Mouse (Mus musculus) embryonic stem cell, embryonic (primary cell): Measurements from ENCODE around the gene Gm20388.

Source experiments
- CTCF ChIA-PET, 4 experiments: fragments of 300-600 bp in 2 of 4; fragments of 350-600 bp in 2 of 4; sonication (Branson Sonifier 250); formaldehyde crosslinking; loops; one replicate each; lab custom pipeline; 2022; ENCODE audit warnings: inconsistent platforms in 2 of 4; lab: Charles Lee
- POLR2A ChIA-PET, 4 experiments: fragments of 300-600 bp in 2 of 4; fragments of 350-600 bp in 2 of 4; sonication (Branson Sonifier 250); formaldehyde crosslinking; loops; one replicate each; lab custom pipeline; 2022; ENCODE audit warnings: antibody characterized with exemption in 4 of 4, inconsistent platforms in 1 of 4; lab: Charles Lee

The Gm20388 gene

GRCm38 (mm10) chr8:121953821-121954545, 2043.3 kb downstream of the Gm20388 start:
- ChIA-PET POLR2A (interaction anchor here (0.6 to 9.6 kb wide), 23 partner anchors 8 to 490 kb away, joined by 3 to 154 read pairs (median 4); partner anchors contain the start of genes Fbxo31 (in 1 of the 4) and Mvd (in 1 of the 4)), CTCF (interaction anchor here in 2 of 4 experiments (1.2 to 1.8 kb wide), 2 partner anchors 19 to 24 kb away, joined by 3 to 5 read pairs; no protein-coding TSS in a partner anchor)

GRCm38 (mm10) chr8:121954981-121955555, 2044.4 kb downstream of the Gm20388 start:
- ChIA-PET POLR2A (interaction anchor here (0.5 to 9.6 kb wide), 18 partner anchors 7 to 478 kb away, joined by 3 to 154 read pairs (median 4); partner anchors contain the start of gene Cyba (in 1 of the 4)), CTCF (no interaction called here)

- ChIA-PET CTCF (interaction anchor here in 1 of 4 experiments (1.2 kb wide), 1 partner anchor 22 kb away, joined by 4 read pairs; no protein-coding TSS in a partner anchor), POLR2A (interaction anchor here (0.5 to 9.6 kb wide), 15 partner anchors 9 to 827 kb away, joined by 3 to 154 read pairs (median 3); partner anchors contain the start of genes Cyba (in 1 of the 4) and Slc7a5 (in 1 of the 4))
These were observed 2045.3 kb downstream of the Gm20388 start for GRCm38 (mm10) chr8:121955825-121956500.

- POLR2A ChIA-PET: interaction anchor here in 2 of 4 experiments (0.6 to 9.6 kb wide), 9 partner anchors 8 to 297 kb away, joined by 3 to 154 read pairs (median 4); no protein-coding TSS in a partner anchor
- CTCF ChIA-PET: interaction anchor here in 2 of 4 experiments (0.7 to 1.1 kb wide), 2 partner anchors 24 to 48 kb away, joined by 3 to 4 read pairs; no protein-coding TSS in a partner anchor
These were observed 2047.8 kb downstream of the Gm20388 start for GRCm38 (mm10) chr8:121958395-121958794.

GRCm38 (mm10) chr8:121962892-121963291, 2052.3 kb downstream of the Gm20388 start:
- POLR2A ChIA-PET: interaction anchor here (0.6 to 12.4 kb wide), 15 partner anchors 9 to 818 kb away, joined by 3 to 154 read pairs (median 4); partner anchors contain the start of genes Banp (in 1 of the 4) and Slc7a5 (in 1 of the 4)
- CTCF ChIA-PET: interaction anchor here in 2 of 4 experiments (0.6 to 2.2 kb wide), 3 partner anchors 15 to 308 kb away, joined by 3 to 8 read pairs (median 3); no protein-coding TSS in a partner anchor

GRCm38 (mm10) chr8:121964716-121965512, 2054.3 kb downstream of the Gm20388 start:
- POLR2A ChIA-PET: interaction anchor here (0.6 to 12.4 kb wide), 18 partner anchors 9 to 147 kb away, joined by 3 to 154 read pairs (median 4); partner anchors contain the start of gene Banp (in 1 of the 4)

GRCm38 (mm10) chr8:121966110-121966509, 2055.5 kb downstream of the Gm20388 start:
- ChIA-PET CTCF (interaction anchor here in 1 of 4 experiments (1.1 kb wide), 2 partner anchors 12 to 116 kb away, joined by 5 to 6 read pairs; no protein-coding TSS in a partner anchor), POLR2A (interaction anchor here in 2 of 4 experiments (0.8 to 12.4 kb wide), 9 partner anchors 12 to 145 kb away, joined by 3 to 154 read pairs (median 4); partner anchors contain the start of genes Slc7a5 (in 2 of the 2) and Banp (in 1 of the 2))

More at GRCm38 (mm10) chr8:121964716-121965512, 2054.3 kb downstream of the Gm20388 start:
- CTCF ChIA-PET: interaction anchor here in 3 of 4 experiments (0.5 to 2.4 kb wide), 6 partner anchors 13 to 265 kb away, joined by 3 to 12 read pairs (median 4); no protein-coding TSS in a partner anchor

- CTCF ChIA-PET: interaction anchor here (0.6 to 1.4 kb wide), 6 partner anchors 11 to 1233 kb away, joined by 3 to 6 read pairs (median 3); no protein-coding TSS in a partner anchor
- POLR2A ChIA-PET: interaction anchor here in 3 of 4 experiments (1.0 to 12.4 kb wide), 11 partner anchors 11 to 302 kb away, joined by 3 to 154 read pairs (median 4); partner anchors contain the start of genes Slc7a5 (in 2 of the 3) and Banp (in 1 of the 3)
These were observed 2056.2 kb downstream of the Gm20388 start for GRCm38 (mm10) chr8:121966714-121967448.

- ChIA-PET CTCF (interaction anchor here (0.6 to 1.4 kb wide), 4 partner anchors 42 to 118 kb away, joined by 3 to 4 read pairs (median 3); no protein-coding TSS in a partner anchor), POLR2A (interaction anchor here (0.5 to 12.4 kb wide), 9 partner anchors 13 to 371 kb away, joined by 3 to 154 read pairs (median 3); partner anchors contain the start of gene Banp (in 2 of the 4))
These were observed 2057.3 kb downstream of the Gm20388 start for GRCm38 (mm10) chr8:121967977-121968376.

GRCm38 (mm10) chr8:121968542-121968941, 2057.9 kb downstream of the Gm20388 start:
- ChIA-PET POLR2A (interaction anchor here in 3 of 4 experiments (0.7 to 12.4 kb wide), 5 partner anchors 13 to 21 kb away, joined by 3 to 154 read pairs (median 5); partner anchors contain the start of gene Banp (in 2 of the 3)), CTCF (interaction anchor here (0.6 to 1.4 kb wide), 4 partner anchors 43 to 118 kb away, joined by 3 to 4 read pairs (median 3); no protein-coding TSS in a partner anchor)

- ChIA-PET POLR2A (interaction anchor here in 2 of 4 experiments (0.6 to 12.4 kb wide), 5 partner anchors 9 to 120 kb away, joined by 3 to 154 read pairs (median 9); partner anchors contain the start of gene Banp (in 2 of the 2)), CTCF (no interaction called here)
These were observed 2059.6 kb downstream of the Gm20388 start for GRCm38 (mm10) chr8:121970225-121970624.

GRCm38 (mm10) chr8:121971488-121972058, 2060.9 kb downstream of the Gm20388 start:
- CTCF ChIA-PET: interaction anchor here (0.6 to 1.3 kb wide), 12 partner anchors 10 to 298 kb away, joined by 3 to 13 read pairs (median 4); no protein-coding TSS in a partner anchor
- POLR2A ChIA-PET: interaction anchor here in 3 of 4 experiments (0.6 to 12.4 kb wide), 17 partner anchors 9 to 398 kb away, joined by 3 to 154 read pairs (median 3); partner anchors contain the start of genes Banp (in 1 of the 3) and Slc7a5 (in 1 of the 3)

- ChIA-PET CTCF (interaction anchor here (0.5 to 1.1 kb wide), 4 partner anchors 13 to 108 kb away, joined by 3 read pairs; no protein-coding TSS in a partner anchor), POLR2A (interaction anchor here (0.6 to 1.8 kb wide), 7 partner anchors 9 to 388 kb away, joined by 3 to 5 read pairs (median 3); no protein-coding TSS in a partner anchor)
These were observed 2063.3 kb downstream of the Gm20388 start for GRCm38 (mm10) chr8:121973906-121974305.

GRCm38 (mm10) chr8:121977819-121978590, 2067.4 kb downstream of the Gm20388 start:
- CTCF ChIA-PET: interaction anchor here (0.5 to 2.3 kb wide), 77 partner anchors 10 to 400 kb away, joined by 3 to 20 read pairs (median 4); partner anchors contain the start of gene Zfpm1 (in 1 of the 4)
- POLR2A ChIA-PET: interaction anchor here (0.6 to 1.9 kb wide), 23 partner anchors 10 to 392 kb away, joined by 3 to 11 read pairs (median 4); partner anchors contain the start of gene Banp (in 1 of the 4)
